Comparison of ENCODE assay signal across 8 mouse cellular contexts in genomic region chr6:127766041-127766604, GRCm38 (mm10). TPM values are rescaled to one million over a fixed set of nuclear protein-coding genes. Genes with fewer than 3 reads are reported as not detected.
DNase-seq lines count a peak whose midpoint lies in the region; ATAC-seq and TF ChIP-seq lines count a peak whose summit lies in the region.
"Had no signal": no experiment of that assay in that cellular context is flagged by ENCODE, and none has a peak within 500 bp of the region (broad histone marks: within the 10 kb centered on the region; RNA-seq: fewer than 3 reads in every experiment).

No protein-coding gene starts in this region.

- no peak for ATAC-seq in stomach, embryonic 14.5 days (ENCODE audit: insufficient number of reproducible peaks, insufficient read depth, low FRiP score, low read depth)
- ATAC-seq in stomach, postnatal 0 days (ENCODE audit: low FRiP score, low TSS enrichment) = no peak
- peak; percentile 32; the same call in 1 of the 2 replicates for ATAC-seq in forebrain, embryonic 15.5 days (replicated peaks)

- H3K4me3 ChIP-seq in stomach, embryonic 14.5 days (ENCODE audit: low read depth, low read length) = 0 out of 2 replicates have a peak overlapping the region, but pooled peaks have one; percentile 22
- H3K4me3 ChIP-seq in stomach, postnatal 0 days (ENCODE audit: low read depth, low read length) = no peak overlapping the region
- peak overlapping the region; percentile 74 for H3K4me3 ChIP-seq in forebrain, embryonic 15.5 days
- peak overlapping the region; percentile 80 for H3K4me3 ChIP-seq in midbrain, embryonic 10.5 days

- no peak overlapping the region for H3K27ac ChIP-seq in stomach, embryonic 14.5 days (ENCODE audit: low read length)
- H3K27ac ChIP-seq in stomach, postnatal 0 days (replicated peaks) = no peak overlapping the region
- peak overlapping the region; percentile 84 for H3K27ac ChIP-seq in forebrain, embryonic 15.5 days (replicated peaks)
- peak overlapping the region; percentile 92 for H3K27ac ChIP-seq in midbrain, embryonic 10.5 days (replicated peaks)

- H3K4me2 ChIP-seq in stomach, embryonic 14.5 days (replicated peaks; ENCODE audit: low read depth, low read length) = no peak overlapping the region
- H3K4me2 ChIP-seq in stomach, postnatal 0 days (replicated peaks; ENCODE audit: low read depth) = no peak overlapping the region
- peak overlapping the region; percentile 84 for H3K4me2 ChIP-seq in forebrain, embryonic 15.5 days (replicated peaks)

- 13% methylated on average over 8 of the region's 11 CpGs for WGBS in stomach, embryonic 14.5 days
- 12% methylated on average over 9 of the region's 11 CpGs for WGBS in stomach, postnatal 0 days
- WGBS in forebrain, embryonic 15.5 days = 11% methylated on average over 9 of the region's 11 CpGs
- WGBS in midbrain, embryonic 10.5 days = 14% methylated on average over 9 of the region's 11 CpGs

- peaks cover 59% of the 10 kb centered on the region for H3K27me3 ChIP-seq in stomach, embryonic 14.5 days (ENCODE audit: control insufficient read depth, insufficient read depth, low read length)
- H3K27me3 ChIP-seq in stomach, postnatal 0 days (ENCODE audit: control insufficient read depth, insufficient read depth, low read length) = peaks cover 12% of the 10 kb centered on the region
- H3K27me3 ChIP-seq in forebrain, embryonic 15.5 days = 0 out of 2 replicates have a peak, but pooled peaks cover 9% of the 10 kb centered on the region
- H3K27me3 ChIP-seq in midbrain, embryonic 10.5 days (ENCODE audit: low read depth, poor library complexity, severe bottlenecking) = peaks cover 66% of the 10 kb centered on the region

- no peak for DNase-seq in stomach, postnatal 0 days (ENCODE audit: low spot score)
- DNase-seq in midbrain, embryonic 10.5 days (ENCODE audit: low spot score) = no peak
- DNase-seq in gastrocnemius, adult 18-20 months (ENCODE audit: low spot score) = no peak
- DNase-seq in adrenal gland, postnatal 25 days = no peak
- no peak for DNase-seq in lung, postnatal 25 days (ENCODE audit: low spot score)

- no peaks in the 10 kb centered on the region for H3K36me3 ChIP-seq in stomach, embryonic 14.5 days (ENCODE audit: control insufficient read depth, insufficient read depth, low read length)
- H3K36me3 ChIP-seq in stomach, postnatal 0 days (ENCODE audit: control insufficient read depth, insufficient read depth, low read length) = no peaks in the 10 kb centered on the region
- no peaks in the 10 kb centered on the region for H3K36me3 ChIP-seq in forebrain, embryonic 15.5 days
- peaks cover 2% of the 10 kb centered on the region; the same call in 1 of the 2 replicates for H3K36me3 ChIP-seq in midbrain, embryonic 10.5 days

- no peak for TF ChIP-seq EP300 in stomach, postnatal 0 days (optimal IDR thresholded peaks at IDR 0.05)

- H3K9ac ChIP-seq in stomach, embryonic 14.5 days (replicated peaks; ENCODE audit: low read depth, low read length) = no peak overlapping the region
- H3K9ac ChIP-seq in stomach, postnatal 0 days (ENCODE audit: low read length) = no peak overlapping the region
- no peak overlapping the region for H3K9ac ChIP-seq in forebrain, embryonic 15.5 days (replicated peaks)

- H3K9me3 ChIP-seq in stomach, embryonic 14.5 days (ENCODE audit: control insufficient read depth, low read depth, low read length) = no peaks in the 10 kb centered on the region
- H3K9me3 ChIP-seq in stomach, postnatal 0 days (ENCODE audit: control insufficient read depth, low read length) = no peaks in the 10 kb centered on the region
- no peaks in the 10 kb centered on the region for H3K9me3 ChIP-seq in forebrain, embryonic 15.5 days
- no peaks in the 10 kb centered on the region for H3K9me3 ChIP-seq in midbrain, embryonic 10.5 days (replicated peaks)

- no peak for TF ChIP-seq CTCF in stomach, postnatal 0 days (IDR thresholded peaks at IDR 0.05; ENCODE audit: low read depth)

- peaks cover 5% of the 10 kb centered on the region; the same call in 1 of the 2 replicates for H3K4me1 ChIP-seq in stomach, embryonic 14.5 days (ENCODE audit: control insufficient read depth, insufficient read depth, low read length)
- no peaks in the 10 kb centered on the region for H3K4me1 ChIP-seq in stomach, postnatal 0 days (replicated peaks; ENCODE audit: control insufficient read depth, insufficient read depth)
- H3K4me1 ChIP-seq in forebrain, embryonic 15.5 days = peaks cover 48% of the 10 kb centered on the region
- H3K4me1 ChIP-seq in midbrain, embryonic 10.5 days = peaks cover 65% of the 10 kb centered on the region

RNA-seq across cellular contexts. Expression of gene Prmt8, which starts 3.1 kb away (rescaled TPM):
- polyA plus RNA-seq in stomach, embryonic 14.5 days (2014; fragmentation: Nextera tagmentation; extraction: Ambion mirVana) = 0.13 TPM in 1 of 2 replicates, not detected in the other
- polyA plus RNA-seq in stomach, postnatal 0 days (2015; fragmentation: Nextera tagmentation; extraction: Ambion mirVana) = 0.12 TPM in 1 of 2 replicates, not detected in the other
- 26.1 and 26.8 TPM in 2 replicates for polyA plus RNA-seq in forebrain, embryonic 15.5 days (2015; fragmentation: Nextera tagmentation; extraction: Ambion mirVana)
- polyA plus RNA-seq in midbrain, embryonic 10.5 days (2016; fragmentation: Nextera tagmentation; extraction: Ambion mirVana) = 18.3 and 22.1 TPM in 2 replicates
- total RNA-seq in gastrocnemius, adult 18-20 months (2021) = not detected
- not detected in 2 replicates for total RNA-seq in adrenal gland, postnatal 25 days (2021)
- total RNA-seq: hematopoietic stem cell, adult 5-6 weeks had no signal

Comparison
In these comparisons a context has a peak if more than half of its experiments do, and no peak if none do; other contexts are left out.
1. H3K27ac ChIP-seq: peak in forebrain, embryonic 15.5 days (single experiment) and midbrain, embryonic 10.5 days (single experiment); none in stomach, embryonic 14.5 days (single experiment) and stomach, postnatal 0 days (single experiment).
2. RNA of gene Prmt8, which starts 3.1 kb away (polyA plus RNA-seq): 26.1 to 26.8 TPM in forebrain, embryonic 15.5 days and 18.3 to 22.1 TPM in midbrain, embryonic 10.5 days; 0.13 TPM in stomach, embryonic 14.5 days and 0.12 TPM in stomach, postnatal 0 days; every median in the first group is over 10 times any median in the second.